Mouse (Mus musculus): ENCODE results near the gene Tbl1xr1. TPM values are rescaled to one million over a fixed set of nuclear protein-coding genes. Genes with fewer than 3 reads are reported as not detected.

Tbl1xr1 gene
- polyA plus RNA-seq (2014; fragmentation: Illumina TruSeq; extraction: RNeasy Lipid Tissue Mini Kit (QIAGEN cat#74804)) = 61.7 TPM

DNA sequence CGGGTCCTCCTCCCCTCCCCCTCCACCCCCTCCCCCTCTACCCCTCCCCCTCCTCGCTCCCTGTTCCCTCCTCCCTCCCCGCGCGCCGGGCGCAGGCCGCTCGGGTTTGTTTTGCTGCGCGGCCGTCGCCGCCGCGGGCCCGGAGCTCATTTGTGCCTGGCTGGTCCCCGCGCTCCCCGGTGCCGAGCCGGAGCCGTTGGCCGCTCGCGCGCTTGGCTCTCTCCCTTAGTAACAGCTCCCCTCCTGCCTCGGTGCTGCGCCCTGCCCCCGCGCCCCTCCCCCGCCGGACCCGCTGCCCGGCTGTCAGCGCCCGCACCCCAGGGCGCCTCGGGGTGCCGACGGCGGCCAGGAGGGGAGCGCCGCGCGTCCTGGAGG, at the start of gene Tbl1xr1:
Tbl1xr1 (plus strand) TSS at position 92 of the 375 bp plus-strand sequence.

All from ovary, adult 10 weeks (tissue).